Mouse (Mus musculus) liver, postnatal 0 days (tissue): ENCODE data around the gene Gm20388.

ENCODE experiments used
- CTCF ChIP-seq: sonication (generic); IDR thresholded peaks from 2 replicates; pipeline ENCODE4 v1.5.1; 2016; ENCODE audit warnings: antibody characterized with exemption, low read depth
- EP300 ChIP-seq: IDR thresholded peaks from 2 replicates; pipeline ENCODE4 v1.6.1; 2016; ENCODE audit warnings: antibody characterized with exemption, low read depth, mild to moderate bottlenecking

DNA sequence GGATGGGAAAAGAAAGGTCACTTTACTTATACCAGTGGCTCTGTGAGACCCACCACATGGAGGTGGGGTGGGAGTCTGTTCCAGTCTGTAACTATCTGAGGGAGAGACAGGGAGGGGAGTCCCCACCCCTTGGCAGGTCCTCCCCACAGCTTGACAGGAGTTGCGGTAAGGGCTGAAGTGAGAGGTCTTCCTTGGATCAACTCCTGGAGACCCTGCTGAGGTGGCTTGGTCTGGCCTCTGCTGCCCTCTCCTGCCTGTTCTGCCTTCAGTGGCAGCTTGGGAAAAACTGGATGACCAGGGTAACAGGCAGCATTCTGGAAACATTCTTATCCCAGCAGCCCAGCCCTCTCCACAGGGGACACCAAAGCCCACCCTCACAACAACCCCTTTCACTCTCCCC is 1180.1 kb downstream of the Gm20388 start:
- TF ChIP-seq EP300: no peak
- TF ChIP-seq CTCF: peak; percentile 26; the same call in 1 of the 2 replicates
